Mouse (Mus musculus) cerebellum, adult 2 months (tissue): ENCODE data around the gene Runx1.

Experiments used
- CTCF ChIP-seq: fragments of 200-500 bp; IDR thresholded peaks from 2 replicates; pipeline ENCODE4 v1.5.1; 2011; ENCODE audit warnings: low read depth, mild to moderate bottlenecking, control low read depth, low read length, moderate library complexity, borderline replicate concordance; ENCODE audit not compliant: insufficient read depth
- POLR2A ChIP-seq: fragments of 200-500 bp; IDR thresholded peaks from 2 replicates; pipeline ENCODE4 v1.6.1; 2011; ENCODE audit warnings: low read length, control low read depth, borderline replicate concordance; ENCODE audit not compliant: insufficient read depth

GRCm38 (mm10) chr16:92555051-92555450, 270.9 kb downstream of the Runx1 start:
- TF ChIP-seq POLR2A, result no peak
- TF ChIP-seq CTCF, result no peak
